Mouse (Mus musculus) stomach, embryonic 15.5 days (tissue): ENCODE measurements around the gene Umps. TPM values are rescaled to one million over a fixed set of nuclear protein-coding genes. Genes with fewer than 3 reads are reported as not detected.
A peak's percentile ranks its signal among the peaks of the same experiment; 100 is the strongest.

Experiments
- ATAC-seq: fragments of 200-750 bp; cut with Nextera tagmentation; 2 replicates; pipeline ENCODE4 v1.8.0; 2017; ENCODE audit warnings: low read depth, moderate number of reproducible peaks, moderate TSS enrichment; ENCODE audit not compliant: insufficient read depth, low FRiP score
- H3K27ac ChIP-seq: fragments of 300-500 bp; sonication (generic); 2 replicates; pipeline ENCODE4 v1.5.1; 2015; ENCODE audit warnings: mild to moderate bottlenecking, inconsistent platforms
- H3K27me3 ChIP-seq: fragments of 300-500 bp; sonication (generic); replicated peaks from 2 replicates; pipeline ENCODE4 v1.6.1; 2015; ENCODE audit warnings: inconsistent platforms
- H3K36me3 ChIP-seq: fragments of 300-500 bp; sonication (generic); 2 replicates; pipeline ENCODE4 v1.6.1; 2015; ENCODE audit warnings: inconsistent platforms
- H3K4me1 ChIP-seq: fragments of 300-500 bp; sonication (generic); 2 replicates; pipeline ENCODE4 v1.6.1; 2015; ENCODE audit warnings: inconsistent platforms
- H3K4me2 ChIP-seq: fragments of 300-500 bp; sonication (generic); 2 replicates; pipeline ENCODE4 v1.6.1; 2015; ENCODE audit warnings: mild to moderate bottlenecking, inconsistent platforms
- H3K4me3 ChIP-seq: fragments of 300-500 bp; sonication (generic); replicated peaks from 2 replicates; pipeline ENCODE4 v1.5.1; 2015; ENCODE audit warnings: inconsistent platforms
- H3K9ac ChIP-seq: fragments of 300-500 bp; sonication (generic); 2 replicates; pipeline ENCODE4 v1.6.1; 2015; ENCODE audit warnings: inconsistent platforms
- H3K9me3 ChIP-seq: fragments of 300-500 bp; sonication (generic); 2 replicates; pipeline ENCODE4 v1.6.1; 2016; ENCODE audit warnings: inconsistent platforms
- WGBS: fragments of 180-500 bp; shearing (Covaris S2); methylation state at CpG from one replicate; pipeline ENCODE4 v1.1.7; 2015; 5-methylcytosine and 5-hydroxymethylcytosine counted together
- polyA plus RNA-seq: library from polyadenylated mRNA; unstranded; fragments of >200 nt; fragmentation: Nextera tagmentation; extraction: Ambion mirVana; gene quantifications from 2 replicates; pipeline ENCODE4 v1.2.1, GENCODE M21; 2015

The Umps gene
- polyA plus RNA-seq, 1 experiment from 2014 or later, result 56.3 TPM

DNA sequence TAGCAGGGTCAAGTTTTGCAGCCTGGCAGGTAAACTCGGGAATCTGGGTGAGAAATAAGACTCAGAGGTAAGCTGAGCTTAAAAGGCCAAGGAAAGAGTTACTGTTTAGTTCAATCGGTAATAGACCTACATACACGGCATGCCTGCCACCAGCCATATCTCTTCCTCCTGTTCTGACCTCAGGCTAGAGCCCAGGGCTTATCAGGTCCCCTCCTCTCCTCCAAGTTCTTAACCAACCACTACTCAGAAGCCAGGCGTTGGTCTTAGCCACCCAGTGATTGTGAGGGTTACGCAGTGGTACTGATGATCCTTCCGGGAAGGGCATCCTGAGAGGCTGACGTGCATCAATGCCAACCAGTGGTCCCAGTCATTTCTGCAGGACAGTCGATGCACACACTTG is 43.1 kb downstream of the Umps start:
- Histone ChIP-seq H3K4me2 (no peak overlapping the region), H3K27me3 (no peaks in the 10 kb centered on the region), H3K9ac (no peak overlapping the region), H3K4me1 (peaks cover 22% of the 10 kb centered on the region), H3K9me3 (no peaks in the 10 kb centered on the region), H3K27ac (no peak overlapping the region), H3K36me3 (peaks cover 6% of the 10 kb centered on the region; the same call in 1 of the 2 replicates), H3K4me3 (no peak overlapping the region)
- ATAC-seq, result no peak
- 81% methylated on average over 8 of the region's 8 CpGs for WGBS

DNA sequence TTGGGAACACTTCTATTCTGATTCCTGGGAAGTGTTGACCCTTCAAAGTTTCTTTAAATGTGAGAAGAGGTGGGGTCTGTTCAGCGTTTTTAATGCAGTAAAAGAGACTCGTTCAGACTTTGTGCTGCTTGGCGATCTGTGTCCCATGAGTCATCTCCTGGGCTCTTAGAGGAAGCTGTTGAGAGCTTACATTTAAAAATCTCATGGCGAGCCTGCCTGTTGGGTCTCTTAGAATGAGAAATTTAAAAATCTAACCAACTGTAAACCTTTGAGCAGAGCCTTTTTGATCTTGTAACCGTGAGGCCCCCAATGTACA is 43.9 kb downstream of the Umps start:
- whole genome bisulfite sequencing, result 49% methylated on average over 5 of the region's 5 CpGs
- Histone ChIP-seq H3K9ac (no peak overlapping the region), H3K27ac (peak overlapping the region; percentile 53), H3K4me3 (no peak overlapping the region), H3K4me1 (peaks cover 22% of the 10 kb centered on the region), H3K9me3 (no peaks in the 10 kb centered on the region), H3K36me3 (peaks cover 6% of the 10 kb centered on the region; the same call in 1 of the 2 replicates), H3K4me2 (no peak overlapping the region), H3K27me3 (no peaks in the 10 kb centered on the region)
- ATAC-seq, result no peak

DNA sequence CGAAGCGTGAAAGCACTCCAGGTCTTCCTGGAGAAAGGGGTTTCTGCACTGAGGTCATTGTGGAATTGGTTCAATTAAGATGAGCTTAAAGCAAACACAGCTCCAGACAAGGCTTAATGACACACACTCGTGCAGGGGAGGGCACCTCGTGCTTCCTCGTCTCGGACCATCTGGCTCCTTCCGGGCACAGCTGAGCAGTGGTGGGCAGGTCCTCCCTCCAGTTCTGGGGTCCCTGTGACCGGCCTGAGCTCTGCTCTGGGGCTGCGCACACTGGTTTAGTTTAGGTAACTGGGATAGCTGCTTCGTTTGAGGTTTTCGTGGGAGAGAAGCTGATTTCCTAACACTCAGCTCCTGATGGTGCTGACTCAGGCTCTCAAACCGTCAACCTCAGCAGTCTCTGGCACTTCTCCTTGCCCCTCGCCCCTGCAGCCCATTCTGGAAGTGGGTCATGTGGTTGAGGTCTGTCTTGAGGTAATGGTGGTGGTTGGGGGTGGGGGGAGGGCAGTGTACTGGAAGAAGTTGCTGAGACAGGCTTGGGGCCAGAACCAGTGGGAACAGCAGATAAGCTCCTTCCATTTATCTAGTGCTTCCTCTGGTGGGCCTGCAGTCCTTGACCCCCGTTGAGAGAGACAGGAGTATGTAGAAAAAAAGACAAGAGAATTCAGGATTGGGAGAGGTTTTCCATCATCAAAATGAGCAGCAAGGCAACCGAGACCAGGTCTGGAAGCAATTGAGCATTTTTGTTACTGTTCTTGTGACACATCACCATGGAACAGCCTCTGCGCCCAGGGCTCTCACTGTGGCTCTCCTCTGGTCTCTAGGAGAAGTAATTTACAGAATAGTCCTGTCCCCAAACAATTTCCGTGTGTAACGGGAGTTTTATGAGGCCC is 44.5 kb downstream of the Umps start:
- Histone ChIP-seq H3K36me3 (peaks cover 6% of the 10 kb centered on the region; the same call in 1 of the 2 replicates), H3K4me3 (no peak overlapping the region), H3K27ac (peak overlapping the region; percentile 65), H3K27me3 (no peaks in the 10 kb centered on the region), H3K4me1 (peaks cover 28% of the 10 kb centered on the region), H3K9me3 (no peaks in the 10 kb centered on the region), H3K4me2 (0 out of 2 replicates have a peak overlapping the region, but pooled peaks have one; percentile 0), H3K9ac (no peak overlapping the region)
- 39% methylated on average over 18 of the region's 18 CpGs for WGBS
- 0 out of 2 replicates have a peak, but pooled peaks have one; percentile 25 for ATAC-seq

DNA sequence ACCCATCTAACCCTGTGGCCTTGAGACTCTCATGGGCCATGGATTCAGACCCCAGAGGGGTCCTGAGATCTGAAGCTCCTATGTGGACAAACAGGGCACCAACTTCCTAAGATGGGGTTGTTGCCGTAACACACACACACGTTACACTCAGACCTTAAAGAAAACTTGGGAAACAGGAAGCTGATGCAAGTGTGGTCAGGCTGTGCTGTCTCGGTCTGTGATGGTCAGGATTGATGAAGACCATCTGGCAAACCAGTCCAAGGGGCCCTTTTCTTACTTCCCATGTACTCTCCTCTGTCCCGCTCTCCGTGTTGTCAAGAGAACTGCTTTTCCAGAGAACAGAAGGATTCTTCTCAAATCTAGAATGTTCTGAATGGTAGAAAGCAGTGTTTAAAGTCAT is 45.3 kb downstream of the Umps start:
- Histone ChIP-seq H3K9ac (no peak overlapping the region), H3K36me3 (peaks cover 6% of the 10 kb centered on the region; the same call in 1 of the 2 replicates), H3K4me3 (no peak overlapping the region), H3K9me3 (no peaks in the 10 kb centered on the region), H3K4me2 (0 out of 2 replicates have a peak overlapping the region, but pooled peaks have one; percentile 0), H3K4me1 (peaks cover 36% of the 10 kb centered on the region), H3K27me3 (no peaks in the 10 kb centered on the region), H3K27ac (peak overlapping the region; percentile 65)
- WGBS, result 60% methylated on average over 5 of the region's 5 CpGs
- ATAC-seq, result no peak

DNA sequence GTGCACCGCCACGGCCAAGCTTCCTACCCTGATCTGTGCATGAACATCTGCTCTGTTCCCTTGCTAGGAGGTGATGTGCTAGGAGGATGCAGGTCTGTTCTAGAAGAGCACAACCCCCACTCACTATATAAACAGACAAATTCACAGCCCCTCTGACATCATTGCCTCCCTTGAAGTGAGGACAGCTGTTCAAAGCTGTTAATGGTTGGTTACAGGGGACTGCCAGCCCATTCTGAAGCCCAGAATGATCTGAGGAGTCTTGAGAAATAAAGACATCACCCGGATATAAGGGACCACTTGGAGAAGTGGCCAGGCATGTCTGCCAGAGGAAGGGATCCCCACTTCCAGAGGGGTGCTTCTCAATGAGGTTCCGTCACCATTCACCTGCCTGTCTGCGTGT is 48.9 kb downstream of the Umps start:
- peaks cover 41% of the 10 kb centered on the region for H3K4me1 ChIP-seq

DNA sequence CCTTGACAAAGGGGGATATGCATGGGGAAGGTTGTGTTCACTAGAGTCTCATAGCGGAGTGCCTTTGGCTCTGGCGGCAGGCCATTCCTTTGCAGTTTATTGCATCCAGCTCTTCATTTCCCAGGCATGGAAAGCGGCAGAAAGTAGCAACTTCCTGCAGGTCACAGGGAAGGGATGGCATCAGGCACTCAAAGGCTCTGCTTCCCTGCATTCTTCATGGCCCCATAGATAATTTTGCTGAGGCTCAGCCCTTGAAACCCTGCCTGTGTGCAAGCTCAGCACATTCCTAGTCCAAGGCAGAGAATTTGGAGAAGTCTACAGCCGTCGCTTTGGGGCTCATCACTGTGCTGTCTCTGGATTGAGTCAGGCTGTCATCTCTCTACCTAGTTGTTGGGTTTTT is 49.4 kb downstream of the Umps start:
- no peak for ATAC-seq
- Histone ChIP-seq H3K36me3 (peaks cover 6% of the 10 kb centered on the region; the same call in 1 of the 2 replicates), H3K4me3 (no peak overlapping the region), H3K27ac (peak overlapping the region; percentile 75), H3K27me3 (no peaks in the 10 kb centered on the region), H3K9me3 (no peaks in the 10 kb centered on the region), H3K9ac (no peak overlapping the region), H3K4me2 (no peak overlapping the region), H3K4me1 (peaks cover 36% of the 10 kb centered on the region)
- 46% methylated on average over 5 of the region's 5 CpGs for WGBS

More for the DNA sequence above, 48.9 kb downstream of the Umps start:
- 75% methylated on average over 5 of the region's 5 CpGs for WGBS
- H3K27ac ChIP-seq, result peak overlapping the region; percentile 75
- no peak for ATAC-seq
- no peak overlapping the region for H3K9ac ChIP-seq
- no peak overlapping the region for H3K4me3 ChIP-seq
- peaks cover 6% of the 10 kb centered on the region; the same call in 1 of the 2 replicates for H3K36me3 ChIP-seq
- no peaks in the 10 kb centered on the region for H3K9me3 ChIP-seq
- no peak overlapping the region for H3K4me2 ChIP-seq
- H3K27me3 ChIP-seq, result no peaks in the 10 kb centered on the region

DNA sequence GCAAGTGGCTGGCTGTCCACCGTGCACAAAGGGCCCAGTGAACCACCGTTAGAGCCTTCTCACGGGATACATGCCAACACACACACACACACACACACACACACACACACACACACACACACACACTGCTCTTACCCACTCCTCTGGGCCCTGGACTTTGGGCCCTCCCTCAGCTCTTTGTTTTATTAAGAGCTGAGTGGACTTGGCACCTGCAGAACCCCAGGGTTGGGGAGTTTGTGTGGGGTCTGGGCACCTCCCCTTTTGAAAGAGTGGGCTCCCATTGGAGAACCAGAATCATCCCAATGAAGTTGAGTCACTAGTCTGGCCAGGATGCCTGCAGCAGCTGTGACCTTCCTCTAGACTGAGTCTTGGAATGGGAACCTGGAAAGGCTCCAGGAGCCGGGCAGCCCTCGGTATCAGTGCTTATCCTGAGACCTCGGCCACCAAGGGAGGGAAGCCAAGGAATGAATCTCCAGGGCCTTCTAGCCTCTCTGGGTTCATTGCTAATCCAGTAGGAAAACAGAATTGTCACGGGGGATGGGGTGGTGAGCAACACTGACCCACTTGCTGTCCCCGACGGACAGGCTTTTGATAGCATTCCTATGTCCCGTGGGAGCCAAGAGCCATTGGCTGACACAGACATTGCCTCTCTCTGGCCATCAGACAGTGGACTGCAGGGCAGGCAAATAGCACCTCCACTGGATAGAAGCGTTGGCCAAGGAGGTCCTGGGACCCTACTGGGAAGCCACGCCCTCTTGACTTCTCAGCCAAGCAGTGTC is 50.2 kb downstream of the Umps start:
- Histone ChIP-seq H3K36me3 (peaks cover 6% of the 10 kb centered on the region; the same call in 1 of the 2 replicates), H3K4me1 (peaks cover 30% of the 10 kb centered on the region), H3K4me2 (no peak overlapping the region), H3K9me3 (no peaks in the 10 kb centered on the region), H3K4me3 (no peak overlapping the region), H3K27me3 (no peaks in the 10 kb centered on the region), H3K27ac (peak overlapping the region; percentile 75), H3K9ac (no peak overlapping the region)
- ATAC-seq, result peak; percentile 51; the same call in 1 of the 2 replicates
- 52% methylated on average over 12 of the region's 12 CpGs for WGBS

DNA sequence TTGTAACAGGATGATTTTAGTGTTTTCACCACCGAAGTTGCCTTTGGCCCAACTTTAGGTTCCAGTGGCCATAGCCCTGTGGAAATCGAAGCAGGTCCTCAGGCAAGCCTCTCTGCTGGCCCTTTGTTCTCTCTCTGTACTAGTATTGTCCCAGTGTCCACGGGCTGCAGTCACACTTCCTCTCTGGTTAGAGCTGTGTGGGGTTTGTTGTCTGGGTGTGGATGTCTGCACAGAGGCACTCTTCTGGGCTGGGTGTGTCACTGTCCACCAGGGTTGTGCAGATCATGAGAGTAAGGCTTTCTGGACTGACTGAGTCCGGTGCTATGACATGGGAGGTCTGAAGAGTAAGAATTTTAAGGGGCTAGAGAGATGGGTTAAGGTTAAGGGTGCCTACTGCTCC is 51.8 kb downstream of the Umps start:
- no peak for ATAC-seq

DNA sequence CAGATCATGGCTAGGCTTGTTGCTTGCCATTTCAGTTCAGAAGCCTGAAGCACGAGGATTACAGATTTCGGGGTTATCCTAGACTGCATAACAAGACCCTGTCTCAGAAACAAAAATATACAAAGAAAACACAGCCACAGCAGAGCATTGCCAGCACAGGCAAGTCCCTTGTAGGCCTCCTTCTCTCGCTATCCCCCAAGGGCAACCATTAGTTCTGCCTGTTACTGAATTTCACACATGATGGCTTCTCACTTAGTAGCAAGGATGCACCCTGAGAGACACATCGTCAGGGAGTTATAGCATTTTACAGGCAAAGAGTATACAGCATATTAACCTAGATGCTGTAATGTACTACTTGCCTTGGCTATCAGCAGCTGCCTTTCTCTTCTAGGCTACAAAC is 58.6 kb downstream of the Umps start:
- Histone ChIP-seq H3K4me3 (no peak overlapping the region), H3K27ac (no peak overlapping the region), H3K36me3 (0 out of 2 replicates have a peak, but pooled peaks cover 7% of the 10 kb centered on the region), H3K9ac (no peak overlapping the region), H3K9me3 (no peaks in the 10 kb centered on the region), H3K27me3 (no peaks in the 10 kb centered on the region), H3K4me1 (peaks cover 7% of the 10 kb centered on the region; the same call in 1 of the 2 replicates), H3K4me2 (no peak overlapping the region)
- no peak for ATAC-seq
- WGBS, result 81% methylated on average over 4 of the region's 4 CpGs

More for the DNA sequence above, 51.8 kb downstream of the Umps start:
- peaks cover 4% of the 10 kb centered on the region; the same call in 1 of the 2 replicates for H3K36me3 ChIP-seq
- no peak overlapping the region for H3K9ac ChIP-seq
- no peaks in the 10 kb centered on the region for H3K9me3 ChIP-seq
- no peaks in the 10 kb centered on the region for H3K27me3 ChIP-seq
- no peak overlapping the region for H3K4me2 ChIP-seq
- peaks cover 22% of the 10 kb centered on the region for H3K4me1 ChIP-seq
- WGBS, result 74% methylated on average over 4 of the region's 4 CpGs
- H3K27ac ChIP-seq, result no peak overlapping the region
- no peak overlapping the region for H3K4me3 ChIP-seq
